Mouse (Mus musculus) liver, embryonic 14.5 days (tissue): ENCODE measurements at regions not wholly inside any gene's neighbourhood (a gene's known extent, or its start where the extent isn't known, plus 50 kb on each side); places are given as distances from the start of the nearest gene placed in this dataset.

ENCODE experiments used
- ATAC-seq: fragments of 200-750 bp; cut with Nextera tagmentation; 2 replicates; pipeline ENCODE4 v1.8.0; 2017; ENCODE audit warnings: moderate number of reproducible peaks, mild to moderate bottlenecking, moderate library complexity; ENCODE audit not compliant: insufficient read depth
- DNase-seq, 3 experiments: peaks; one replicate each; pipeline ENCODE4 v3.0.0-alpha.2; 2012 to 2013; ENCODE audit warnings: low read depth in 3 of 3, low spot score in 3 of 3
- H3K27ac ChIP-seq: fragments of 300-500 bp; sonication (generic); 2 replicates; pipeline ENCODE4 v1.5.1; 2014; ENCODE audit warnings: moderate library complexity, mild to moderate bottlenecking, control low read depth, inconsistent platforms
- H3K27me3 ChIP-seq: fragments of 300-500 bp; sonication (generic); 2 replicates; pipeline ENCODE4 v1.6.1; 2014; ENCODE audit warnings: mild to moderate bottlenecking, low read length, moderate library complexity; ENCODE audit not compliant: control insufficient read depth, insufficient read depth
- H3K36me3 ChIP-seq: fragments of 300-500 bp; sonication (generic); replicated peaks from 2 replicates; pipeline ENCODE4 v1.6.1; 2014; ENCODE audit warnings: low read depth; ENCODE audit not compliant: control insufficient read depth, insufficient read depth
- H3K4me1 ChIP-seq, 2 experiments: fragments of 200-500 bp in 1 of 2; fragments of 300-500 bp in 1 of 2; sonication (generic) in 1 of 2; replicated peaks; 2 replicates each; pipeline ENCODE4 v1.6.1; 2012 to 2014; ENCODE audit warnings: antibody characterized with exemption in 1 of 2, inconsistent platforms in 1 of 2, low read length in 1 of 2; ENCODE audit not compliant: control insufficient read depth in 2 of 2, insufficient read depth in 2 of 2
- H3K4me2 ChIP-seq: fragments of 300-500 bp; sonication (generic); 2 replicates; pipeline ENCODE4 v1.6.1; 2014; ENCODE audit warnings: low read depth, mild to moderate bottlenecking, control low read depth, moderate library complexity
- H3K4me3 ChIP-seq, 2 experiments: fragments of 200-500 bp in 1 of 2; fragments of 300-500 bp in 1 of 2; sonication (generic) in 1 of 2; 2 replicates each; pipeline ENCODE4 v1.5.1; 2012 to 2014; ENCODE audit warnings: low read depth in 2 of 2, low read length in 2 of 2, mild to moderate bottlenecking in 2 of 2, control low read depth in 1 of 2, inconsistent platforms in 1 of 2, moderate library complexity in 1 of 2; ENCODE audit not compliant: insufficient read depth in 1 of 2
- H3K9ac ChIP-seq: fragments of 300-500 bp; sonication (generic); replicated peaks from 2 replicates; pipeline ENCODE4 v1.6.1; 2014; ENCODE audit warnings: mild to moderate bottlenecking, control low read depth, moderate library complexity
- H3K9me3 ChIP-seq: fragments of 300-500 bp; sonication (generic); 2 replicates; pipeline ENCODE4 v1.6.1; 2016; ENCODE audit warnings: low read length, mixed read lengths; ENCODE audit not compliant: control insufficient read depth
- CTCF ChIP-seq: IDR thresholded peaks from 2 replicates; pipeline ENCODE4 v1.5.1; 2016; ENCODE audit warnings: antibody characterized with exemption, low read depth, control low read depth
- EP300 ChIP-seq: IDR thresholded peaks from 2 replicates; pipeline ENCODE4 v1.6.1; 2016; ENCODE audit warnings: antibody characterized with exemption, low read depth
- WGBS: fragments of 180-500 bp; shearing (Covaris S2); extraction: QIAGEN DNeasy Blood & Tissue Kit; methylation state at CpG from one replicate; pipeline ENCODE4 v1.1.7; 2014; ENCODE audit not compliant: insufficient replicate concordance; 5-methylcytosine and 5-hydroxymethylcytosine counted together

GRCm38 (mm10) chr8:33085461-33085860, 343.0 kb upstream of the 5930422O12Rik start:
- Histone ChIP-seq H3K4me3 (no peak overlapping the region), H3K27me3 (no peaks in the 10 kb centered on the region), H3K27ac (no peak overlapping the region), H3K9ac (no peak overlapping the region), H3K36me3 (no peaks in the 10 kb centered on the region), H3K4me1 (no peaks in the 10 kb centered on the region), H3K4me2 (no peak overlapping the region), H3K9me3 (no peaks in the 10 kb centered on the region)
- 57% methylated on average over 5 of the region's 5 CpGs for WGBS
- TF ChIP-seq EP300 (no peak), CTCF (no peak)
- DNase-seq, result no peak
- ATAC-seq, result no peak

- ATAC-seq, result no peak
- TF ChIP-seq EP300 (no peak), CTCF (no peak)
- WGBS, result 19% methylated on average over 3 of the region's 3 CpGs
These were observed 338.8 kb upstream of the 5930422O12Rik start for GRCm38 (mm10) chr8:33089731-33090130.

GRCm38 (mm10) chr8:33108914-33109313, 319.6 kb upstream of the 5930422O12Rik start:
- Histone ChIP-seq H3K4me2 (no peak overlapping the region), H3K4me3 (no peak overlapping the region), H3K9me3 (no peaks in the 10 kb centered on the region), H3K27me3 (no peaks in the 10 kb centered on the region), H3K4me1 (no peaks in the 10 kb centered on the region), H3K9ac (no peak overlapping the region), H3K27ac (no peak overlapping the region), H3K36me3 (no peaks in the 10 kb centered on the region)
- DNase-seq (no peak), ATAC-seq (no peak)
- TF ChIP-seq CTCF (no peak), EP300 (no peak)
- 34% methylated on average over 3 of the region's 3 CpGs for WGBS

More at GRCm38 (mm10) chr8:33089731-33090130, 338.8 kb upstream of the 5930422O12Rik start:
- no peaks in the 10 kb centered on the region for H3K4me1 ChIP-seq
- DNase-seq, result no peak
- H3K4me2 ChIP-seq, result no peak overlapping the region
- H3K27me3 ChIP-seq, result no peaks in the 10 kb centered on the region
- no peak overlapping the region for H3K9ac ChIP-seq
- H3K4me3 ChIP-seq, result no peak overlapping the region
- no peaks in the 10 kb centered on the region for H3K9me3 ChIP-seq
- no peak overlapping the region for H3K27ac ChIP-seq
- no peaks in the 10 kb centered on the region for H3K36me3 ChIP-seq

GRCm38 (mm10) chr8:33115271-33116236, 313.0 kb upstream of the 5930422O12Rik start:
- Histone ChIP-seq H3K36me3 (no peaks in the 10 kb centered on the region), H3K9me3 (no peaks in the 10 kb centered on the region), H3K4me2 (no peak overlapping the region), H3K4me3 (no peak overlapping the region), H3K27me3 (no peaks in the 10 kb centered on the region), H3K4me1 (no peaks in the 10 kb centered on the region), H3K27ac (no peak overlapping the region), H3K9ac (no peak overlapping the region)
- ATAC-seq (no peak), DNase-seq (no peak)
- 73% methylated on average over 17 of the region's 17 CpGs for WGBS
- TF ChIP-seq EP300 (no peak), CTCF (no peak)

- DNase-seq, result no peak
- Histone ChIP-seq H3K36me3 (no peaks in the 10 kb centered on the region), H3K4me2 (no peak overlapping the region), H3K4me3 (no peak overlapping the region), H3K4me1 (no peaks in the 10 kb centered on the region), H3K9ac (no peak overlapping the region), H3K27ac (no peak overlapping the region), H3K9me3 (no peaks in the 10 kb centered on the region), H3K27me3 (no peaks in the 10 kb centered on the region)
- ATAC-seq, result no peak
- 55% methylated on average over 3 of the region's 3 CpGs for WGBS
- TF ChIP-seq EP300 (no peak), CTCF (no peak)
These were observed 305.4 kb upstream of the 5930422O12Rik start for GRCm38 (mm10) chr8:33123061-33123587.
